Mouse (Mus musculus) liver, adult 2 months (tissue): ENCODE results near the gene Mgarp.

Source experiments
- CTCF ChIP-seq: fragments of 200-500 bp; IDR thresholded peaks from 2 replicates; pipeline ENCODE4 v1.5.1; 2011; ENCODE audit warnings: low read depth, low read length, control low read depth
- POLR2A ChIP-seq: fragments of 200-500 bp; IDR thresholded peaks from 2 replicates; pipeline ENCODE4 v1.6.1; 2011; ENCODE audit warnings: low read length, control low read depth; ENCODE audit not compliant: insufficient read depth; ENCODE audit errors: extremely low read depth

- TF ChIP-seq POLR2A (no peak), CTCF (no peak)
Measured at GRCm38 (mm10) chr3:51434871-51435595, 38.5 kb upstream of the Mgarp start.
